ENCODE assay signal across 10 mouse cellular contexts in the genomic region with DNA sequence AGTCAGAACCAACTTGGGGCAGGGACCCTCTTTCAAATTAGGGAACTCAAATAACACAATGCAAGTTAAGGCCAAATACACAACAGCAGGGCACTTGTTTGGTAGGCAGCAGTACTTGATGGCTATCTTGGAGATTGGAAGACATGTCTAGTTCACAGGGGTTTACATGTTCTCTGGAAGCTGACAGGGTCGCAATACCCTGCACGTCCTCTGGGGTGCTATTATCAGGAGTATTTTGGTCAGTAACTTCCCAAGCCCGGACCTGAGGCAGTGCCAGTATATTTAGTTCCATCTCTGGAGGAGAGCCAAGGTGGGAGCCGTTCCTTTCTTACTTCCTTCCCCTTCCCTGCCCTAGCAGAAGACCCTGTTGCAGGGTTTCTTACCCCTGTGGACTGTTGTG.
DNase-seq lines count a peak whose midpoint lies in the region; ATAC-seq and TF ChIP-seq lines count a peak whose summit lies in the region.
"Had no signal": no experiment of that assay in that cellular context is flagged by ENCODE, and none has a peak within 500 bp of the region (broad histone marks: within the 10 kb centered on the region; RNA-seq: fewer than 3 reads in every experiment).

No protein-coding gene starts in this region.

- no peak for ATAC-seq in kidney, postnatal 0 days (replicated peaks; ENCODE audit: low FRiP score, low read depth)
- ATAC-seq in kidney, embryonic 15.5 days (replicated peaks; ENCODE audit: low FRiP score): no peak
- ATAC-seq in stomach, postnatal 0 days (ENCODE audit: low FRiP score, low TSS enrichment): no peak

- no peak overlapping the region for H3K27ac ChIP-seq in kidney, postnatal 0 days
- no peak overlapping the region for H3K27ac ChIP-seq in kidney, embryonic 15.5 days
- no peak overlapping the region for H3K27ac ChIP-seq in embryonic facial prominence, embryonic 10.5 days (replicated peaks)
- no peak overlapping the region for H3K27ac ChIP-seq in stomach, postnatal 0 days (replicated peaks)
- H3K27ac ChIP-seq: neural tube, embryonic 12.5 days had no signal

- no peak overlapping the region for H3K4me3 ChIP-seq in kidney, postnatal 0 days (replicated peaks; ENCODE audit: low read depth, low read length)
- H3K4me3 ChIP-seq in kidney, embryonic 15.5 days (replicated peaks): no peak overlapping the region
- no peak overlapping the region for H3K4me3 ChIP-seq in embryonic facial prominence, embryonic 10.5 days
- H3K4me3 ChIP-seq in stomach, postnatal 0 days (ENCODE audit: low read depth, low read length): no peak overlapping the region
- H3K4me3 ChIP-seq: erythroblast, embryonic 14.5 days; neural tube, embryonic 12.5 days had no signal

- no peak overlapping the region for H3K4me2 ChIP-seq in kidney, postnatal 0 days (ENCODE audit: low read length)
- H3K4me2 ChIP-seq in kidney, embryonic 15.5 days: no peak overlapping the region
- no peak overlapping the region for H3K4me2 ChIP-seq in stomach, postnatal 0 days (replicated peaks; ENCODE audit: low read depth)
- H3K4me2 ChIP-seq: neural tube, embryonic 12.5 days had no signal

- H3K9ac ChIP-seq in kidney, postnatal 0 days (ENCODE audit: low read depth, low read length): no peak overlapping the region
- no peak overlapping the region for H3K9ac ChIP-seq in kidney, embryonic 15.5 days
- H3K9ac ChIP-seq in stomach, postnatal 0 days (ENCODE audit: low read length): no peak overlapping the region
- H3K9ac ChIP-seq: neural tube, embryonic 12.5 days had no signal

- TF ChIP-seq EP300 in stomach, postnatal 0 days (optimal IDR thresholded peaks at IDR 0.05): no peak

- H3K27me3 ChIP-seq in kidney, postnatal 0 days (ENCODE audit: insufficient read depth, low read length): no peaks in the 10 kb centered on the region
- no peaks in the 10 kb centered on the region for H3K27me3 ChIP-seq in kidney, embryonic 15.5 days
- no peaks in the 10 kb centered on the region for H3K27me3 ChIP-seq in embryonic facial prominence, embryonic 10.5 days (replicated peaks; ENCODE audit: low read depth, poor library complexity, severe bottlenecking)
- no peaks in the 10 kb centered on the region for H3K27me3 ChIP-seq in stomach, postnatal 0 days (ENCODE audit: control insufficient read depth, insufficient read depth, low read length)
- H3K27me3 ChIP-seq: neural tube, embryonic 12.5 days had no signal

- 65% methylated on average over 4 of the region's 4 CpGs for WGBS in kidney, postnatal 0 days
- WGBS in kidney, embryonic 15.5 days: 62% methylated on average over 4 of the region's 4 CpGs
- 83% methylated on average over 4 of the region's 4 CpGs for WGBS in embryonic facial prominence, embryonic 10.5 days
- WGBS in stomach, postnatal 0 days: 65% methylated on average over 4 of the region's 4 CpGs

- no peaks in the 10 kb centered on the region for H3K9me3 ChIP-seq in kidney, postnatal 0 days (replicated peaks; ENCODE audit: low read length)
- no peaks in the 10 kb centered on the region for H3K9me3 ChIP-seq in kidney, embryonic 15.5 days (replicated peaks)
- H3K9me3 ChIP-seq in embryonic facial prominence, embryonic 10.5 days: no peaks in the 10 kb centered on the region
- H3K9me3 ChIP-seq in stomach, postnatal 0 days (ENCODE audit: control insufficient read depth, low read length): no peaks in the 10 kb centered on the region
- H3K9me3 ChIP-seq: neural tube, embryonic 12.5 days had no signal

- peak; percentile 50 for TF ChIP-seq CTCF in kidney, postnatal 0 days (IDR thresholded peaks at IDR 0.05; ENCODE audit: low read depth)
- peak; percentile 54 for TF ChIP-seq CTCF in stomach, postnatal 0 days (IDR thresholded peaks at IDR 0.05; ENCODE audit: low read depth)

- peaks cover 79% of the 10 kb centered on the region for H3K36me3 ChIP-seq in kidney, postnatal 0 days (ENCODE audit: insufficient read depth, low read length)
- peaks cover 98% of the 10 kb centered on the region for H3K36me3 ChIP-seq in kidney, embryonic 15.5 days
- H3K36me3 ChIP-seq in embryonic facial prominence, embryonic 10.5 days (replicated peaks): peaks cover 100% of the 10 kb centered on the region
- peaks cover 21% of the 10 kb centered on the region for H3K36me3 ChIP-seq in stomach, postnatal 0 days (ENCODE audit: control insufficient read depth, insufficient read depth, low read length)

- no peaks in the 10 kb centered on the region for H3K4me1 ChIP-seq in kidney, postnatal 0 days (replicated peaks; ENCODE audit: insufficient read depth, low read length)
- peaks cover 5% of the 10 kb centered on the region; the same call in 1 of the 2 replicates for H3K4me1 ChIP-seq in kidney, embryonic 15.5 days
- H3K4me1 ChIP-seq in embryonic facial prominence, embryonic 10.5 days: no peaks in the 10 kb centered on the region
- H3K4me1 ChIP-seq in stomach, postnatal 0 days (replicated peaks; ENCODE audit: control insufficient read depth, insufficient read depth): no peaks in the 10 kb centered on the region
- H3K4me1 ChIP-seq: neural tube, embryonic 12.5 days had no signal

- DNase-seq in kidney, postnatal 0 days (ENCODE audit: low spot score): peak; percentile 38
- peak; percentile 37 for DNase-seq in thymus, postnatal 4 days
- no peak for DNase-seq in thymus, adult 18-20 months
- peak; percentile 30 for DNase-seq in embryonic facial prominence, embryonic 10.5 days (ENCODE audit: low spot score)
- DNase-seq in stomach, postnatal 0 days (ENCODE audit: low spot score): peak; percentile 36
- DNase-seq in right cerebral cortex, postnatal 4 days: no peak
- no peak for DNase-seq in thymus, postnatal 10 days (ENCODE audit: low spot score in 2 of 2)

Comparison
In these comparisons a context has a peak if more than half of its experiments do, and no peak if none do; other contexts are left out.
1. DNase-seq: peak in kidney, postnatal 0 days (single experiment), thymus, postnatal 4 days (single experiment), embryonic facial prominence, embryonic 10.5 days (single experiment) and stomach, postnatal 0 days (single experiment); none in thymus, adult 18-20 months (0 of 2), right cerebral cortex, postnatal 4 days (single experiment) and thymus, postnatal 10 days (0 of 2).